Mouse (Mus musculus): ENCODE measurements around the gene Tnks1bp1. TPM values are rescaled to one million over a fixed set of nuclear protein-coding genes. Genes with fewer than 3 reads are reported as not detected.

Tnks1bp1 gene
- polyA plus RNA-seq, 1 experiment from 2014 or later: 25.3 TPM

DNA sequence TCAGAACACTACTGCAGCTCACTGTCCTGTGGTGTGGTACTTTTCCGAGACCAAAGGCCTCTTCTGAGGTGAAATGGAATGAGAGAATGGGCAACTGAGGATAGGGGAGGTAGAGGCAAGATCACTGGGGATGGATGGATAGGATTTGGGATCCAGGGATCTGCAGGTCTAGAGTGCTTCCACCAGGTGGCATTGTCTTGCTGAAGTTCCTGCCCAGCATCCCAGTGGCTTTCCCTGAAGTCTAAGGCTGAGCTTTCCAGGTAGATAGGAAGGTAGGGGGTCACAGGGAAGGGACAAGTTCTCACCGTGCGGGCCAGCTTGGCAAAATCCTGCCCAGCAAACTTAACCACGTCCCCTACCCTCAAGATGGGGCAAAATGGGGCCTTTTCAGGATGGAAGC lies 25.8 kb upstream of the Tnks1bp1 start:
- Histone ChIP-seq H3K27ac (no peak overlapping the region), H3K4me3 (no peak overlapping the region), H3K27me3 (replicated peaks) (no peaks in the 10 kb centered on the region), H3K9ac (no peak overlapping the region), H3K9me3 (no peaks in the 10 kb centered on the region), H3K4me2 (no peak overlapping the region), H3K4me1 (no peaks in the 10 kb centered on the region), H3K36me3 (replicated peaks) (no peaks in the 10 kb centered on the region)
- 25% methylated on average over 4 of the region's 4 CpGs for WGBS
- ATAC-seq (replicated peaks): no peak

DNA sequence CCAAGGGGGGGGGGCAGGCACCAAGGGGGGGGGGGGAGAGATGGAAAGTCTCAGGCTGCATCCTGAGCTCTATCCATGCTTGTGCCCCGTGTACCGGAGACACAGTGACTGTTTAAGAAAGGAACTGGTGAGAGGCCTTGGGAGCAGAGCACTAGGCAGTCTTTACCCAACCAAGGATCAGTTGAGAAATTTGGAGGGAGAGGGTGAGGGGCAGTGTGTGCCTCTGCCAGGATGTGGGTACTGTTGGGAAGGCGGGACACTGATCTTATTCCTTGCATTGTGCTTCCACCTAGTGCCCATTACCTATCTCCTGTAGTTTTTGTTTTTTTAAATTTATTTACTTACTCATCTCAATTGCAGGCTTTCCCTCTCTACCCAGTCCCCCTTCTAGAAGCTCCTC lies 21.6 kb upstream of the Tnks1bp1 start:
- no peaks in the 10 kb centered on the region for H3K27me3 ChIP-seq (replicated peaks)
- no peak overlapping the region for H3K4me2 ChIP-seq
- H3K9ac ChIP-seq: no peak overlapping the region
- no peaks in the 10 kb centered on the region for H3K9me3 ChIP-seq
- no peak overlapping the region for H3K27ac ChIP-seq
- no peaks in the 10 kb centered on the region for H3K36me3 ChIP-seq (replicated peaks)
- no peak for ATAC-seq (replicated peaks)
- H3K4me3 ChIP-seq: no peak overlapping the region
- no peaks in the 10 kb centered on the region for H3K4me1 ChIP-seq
- WGBS: 85% methylated on average over 3 of the region's 3 CpGs

DNA sequence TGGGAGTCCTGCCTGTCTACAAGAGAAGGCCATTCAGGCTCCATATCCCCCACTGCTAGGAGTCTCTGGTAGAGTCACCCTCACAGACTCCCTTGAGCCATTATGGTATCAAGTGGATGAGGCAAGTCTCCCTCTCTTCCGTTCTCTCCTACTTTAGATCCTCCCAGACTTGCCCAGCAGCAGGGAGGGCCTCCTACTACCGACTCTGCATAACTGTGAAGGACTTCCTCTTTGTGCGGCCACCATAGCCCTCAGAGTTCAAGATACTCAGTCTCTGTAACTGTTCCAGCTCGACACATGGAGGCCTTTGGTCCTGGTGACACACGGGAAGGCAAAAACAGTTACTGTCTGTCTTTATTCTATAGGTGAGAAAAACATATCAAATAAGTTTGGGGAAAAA lies 20.5 kb upstream of the Tnks1bp1 start:
- no peak for ATAC-seq (replicated peaks)

DNA sequence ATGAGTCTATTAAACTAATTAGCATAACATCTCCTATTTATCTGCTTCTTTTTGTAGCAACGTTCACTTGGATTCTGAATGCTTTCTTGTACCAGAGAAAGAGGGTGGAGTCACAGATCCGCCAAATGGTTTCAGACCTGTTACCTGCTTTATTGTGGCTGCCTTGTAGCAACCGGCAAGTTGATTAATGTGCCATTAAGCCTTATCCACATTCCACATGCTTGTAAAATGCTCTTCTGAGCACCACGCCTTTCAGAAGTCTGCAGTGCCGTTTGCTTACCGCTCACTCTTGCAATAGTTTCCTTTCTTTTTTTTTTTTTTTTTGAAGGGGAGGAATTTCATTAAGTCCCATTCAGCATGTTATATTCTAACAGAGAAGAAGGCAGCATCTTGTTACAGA lies 17.9 kb upstream of the Tnks1bp1 start:
- Histone ChIP-seq H3K27me3 (replicated peaks) (no peaks in the 10 kb centered on the region), H3K9ac (no peak overlapping the region), H3K36me3 (replicated peaks) (no peaks in the 10 kb centered on the region), H3K9me3 (no peaks in the 10 kb centered on the region), H3K27ac (no peak overlapping the region), H3K4me2 (no peak overlapping the region), H3K4me3 (no peak overlapping the region), H3K4me1 (no peaks in the 10 kb centered on the region)
- ATAC-seq (replicated peaks): no peak
- 61% methylated on average over 6 of the region's 6 CpGs for WGBS

More for the DNA sequence above, 20.5 kb upstream of the Tnks1bp1 start:
- Histone ChIP-seq H3K9me3 (no peaks in the 10 kb centered on the region), H3K4me2 (no peak overlapping the region), H3K4me1 (no peaks in the 10 kb centered on the region), H3K36me3 (replicated peaks) (no peaks in the 10 kb centered on the region), H3K27me3 (replicated peaks) (no peaks in the 10 kb centered on the region), H3K9ac (no peak overlapping the region), H3K4me3 (no peak overlapping the region), H3K27ac (no peak overlapping the region)
- WGBS: 72% methylated on average over 5 of the region's 5 CpGs

DNA sequence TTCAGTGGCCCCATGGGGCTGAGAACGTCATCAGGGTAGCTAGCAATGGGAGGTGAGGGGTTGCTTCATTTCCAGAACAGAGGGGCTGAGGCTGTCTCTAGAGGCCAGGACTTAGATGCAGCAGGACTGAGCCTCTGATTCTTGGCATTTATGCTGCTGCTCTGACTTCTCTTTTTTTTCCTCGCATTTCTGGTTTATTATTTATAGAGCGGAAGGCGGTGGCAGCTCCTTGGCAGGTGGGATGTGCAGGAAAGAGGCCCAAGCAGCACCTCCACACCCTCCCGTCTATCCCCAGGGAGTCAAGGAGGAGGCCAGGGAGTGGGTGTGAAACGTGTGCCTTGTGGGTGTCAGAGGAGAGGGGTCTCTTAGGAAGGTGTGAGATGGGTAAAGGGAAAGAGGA lies 16.8 kb upstream of the Tnks1bp1 start:
- no peaks in the 10 kb centered on the region for H3K27me3 ChIP-seq (replicated peaks)
- H3K4me3 ChIP-seq: no peak overlapping the region
- no peak overlapping the region for H3K4me2 ChIP-seq
- 72% methylated on average over 6 of the region's 6 CpGs for WGBS
- H3K27ac ChIP-seq: no peak overlapping the region
- no peaks in the 10 kb centered on the region for H3K4me1 ChIP-seq
- H3K36me3 ChIP-seq (replicated peaks): no peaks in the 10 kb centered on the region
- no peak for ATAC-seq (replicated peaks)
- H3K9me3 ChIP-seq: no peaks in the 10 kb centered on the region
- H3K9ac ChIP-seq: no peak overlapping the region

DNA sequence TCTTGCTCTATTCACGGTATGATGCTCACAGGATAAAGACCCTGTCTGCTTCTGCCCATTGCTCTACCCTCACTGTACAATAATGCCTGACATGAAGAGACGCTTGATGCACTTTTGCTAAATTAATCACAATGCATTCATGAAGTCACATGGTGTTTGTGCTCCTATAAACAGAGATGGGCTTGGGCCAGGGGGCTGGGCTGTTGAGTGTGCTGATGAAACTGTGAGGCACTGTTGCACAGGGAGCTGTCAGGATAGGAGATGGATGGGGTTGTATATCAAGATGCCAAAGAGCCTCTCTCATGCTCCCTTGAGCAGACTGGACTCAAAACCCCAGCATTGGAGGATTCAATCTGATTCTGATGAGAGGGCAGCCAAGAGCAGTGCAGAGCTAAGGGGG lies 14.7 kb upstream of the Tnks1bp1 start:
- Histone ChIP-seq H3K27ac (no peak overlapping the region), H3K4me1 (peaks cover 9% of the 10 kb centered on the region), H3K4me3 (no peak overlapping the region), H3K4me2 (no peak overlapping the region), H3K9me3 (no peaks in the 10 kb centered on the region), H3K9ac (no peak overlapping the region), H3K27me3 (replicated peaks) (no peaks in the 10 kb centered on the region), H3K36me3 (replicated peaks) (no peaks in the 10 kb centered on the region)
- 84% methylated on average over 2 of the region's 2 CpGs for WGBS
- no peak for ATAC-seq (replicated peaks)

DNA sequence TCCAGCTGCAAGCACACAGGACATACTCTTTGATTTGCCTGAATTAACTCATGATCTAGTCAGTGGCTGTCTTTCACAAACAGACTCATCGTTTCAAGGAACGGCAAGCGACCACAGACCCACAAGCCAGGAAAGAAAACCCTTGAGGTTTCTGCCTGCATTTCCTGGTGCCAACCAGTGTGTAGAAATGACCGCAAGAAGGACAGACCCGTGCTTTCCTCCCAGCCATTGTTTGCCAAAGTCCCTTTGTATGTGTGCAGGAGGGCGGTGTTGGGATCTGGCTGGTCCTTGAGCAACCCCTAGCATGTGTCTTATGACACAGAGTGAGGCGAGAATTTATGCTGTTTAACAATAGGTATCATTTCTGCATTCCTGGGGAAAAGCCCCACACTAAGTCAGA lies 13.7 kb upstream of the Tnks1bp1 start:
- no peak for ATAC-seq (replicated peaks)
- H3K4me2 ChIP-seq: no peak overlapping the region
- H3K4me3 ChIP-seq: no peak overlapping the region
- no peaks in the 10 kb centered on the region for H3K36me3 ChIP-seq (replicated peaks)
- no peak overlapping the region for H3K9ac ChIP-seq
- WGBS: 85% methylated on average over 7 of the region's 7 CpGs
- no peaks in the 10 kb centered on the region for H3K9me3 ChIP-seq
- H3K27me3 ChIP-seq (replicated peaks): no peaks in the 10 kb centered on the region
- no peak overlapping the region for H3K27ac ChIP-seq
- peaks cover 17% of the 10 kb centered on the region for H3K4me1 ChIP-seq

DNA sequence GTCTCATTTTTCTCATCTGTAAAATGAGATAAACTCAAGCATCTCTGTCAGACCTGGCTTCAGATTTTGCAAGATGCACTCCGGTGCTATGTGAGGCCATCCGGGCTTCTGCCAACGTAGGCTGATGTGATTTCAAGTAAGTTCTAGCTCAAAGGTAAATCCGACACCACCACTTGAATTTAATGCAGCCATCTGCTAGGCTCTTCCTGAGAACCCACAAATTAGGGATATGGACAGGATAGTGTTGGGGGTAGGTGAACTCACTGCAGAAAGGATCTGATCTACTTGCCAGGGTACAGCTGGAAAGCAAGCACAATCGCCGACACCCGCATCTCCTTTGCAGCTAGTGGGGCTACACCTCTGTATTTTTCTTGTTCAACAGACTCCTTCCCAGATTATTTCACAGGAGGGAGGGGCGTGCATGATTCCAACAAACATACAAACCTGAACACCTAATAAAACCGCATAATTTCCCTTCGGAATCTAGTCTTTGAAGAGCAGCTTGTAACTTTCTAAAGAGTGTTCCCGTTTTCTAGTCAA lies 11.2 kb upstream of the Tnks1bp1 start:
- peak overlapping the region; percentile 54 for H3K4me3 ChIP-seq
- peak; percentile 63 for ATAC-seq (replicated peaks)
- H3K4me2 ChIP-seq: peak overlapping the region; percentile 73
- peaks cover 18% of the 10 kb centered on the region for H3K36me3 ChIP-seq (replicated peaks)
- H3K9ac ChIP-seq: peak overlapping the region; percentile 72
- no peaks in the 10 kb centered on the region for H3K9me3 ChIP-seq
- peaks cover 17% of the 10 kb centered on the region for H3K4me1 ChIP-seq
- WGBS: 10% methylated on average over 11 of the region's 11 CpGs
- H3K27ac ChIP-seq: peak overlapping the region; percentile 69
- no peaks in the 10 kb centered on the region for H3K27me3 ChIP-seq (replicated peaks)

DNA sequence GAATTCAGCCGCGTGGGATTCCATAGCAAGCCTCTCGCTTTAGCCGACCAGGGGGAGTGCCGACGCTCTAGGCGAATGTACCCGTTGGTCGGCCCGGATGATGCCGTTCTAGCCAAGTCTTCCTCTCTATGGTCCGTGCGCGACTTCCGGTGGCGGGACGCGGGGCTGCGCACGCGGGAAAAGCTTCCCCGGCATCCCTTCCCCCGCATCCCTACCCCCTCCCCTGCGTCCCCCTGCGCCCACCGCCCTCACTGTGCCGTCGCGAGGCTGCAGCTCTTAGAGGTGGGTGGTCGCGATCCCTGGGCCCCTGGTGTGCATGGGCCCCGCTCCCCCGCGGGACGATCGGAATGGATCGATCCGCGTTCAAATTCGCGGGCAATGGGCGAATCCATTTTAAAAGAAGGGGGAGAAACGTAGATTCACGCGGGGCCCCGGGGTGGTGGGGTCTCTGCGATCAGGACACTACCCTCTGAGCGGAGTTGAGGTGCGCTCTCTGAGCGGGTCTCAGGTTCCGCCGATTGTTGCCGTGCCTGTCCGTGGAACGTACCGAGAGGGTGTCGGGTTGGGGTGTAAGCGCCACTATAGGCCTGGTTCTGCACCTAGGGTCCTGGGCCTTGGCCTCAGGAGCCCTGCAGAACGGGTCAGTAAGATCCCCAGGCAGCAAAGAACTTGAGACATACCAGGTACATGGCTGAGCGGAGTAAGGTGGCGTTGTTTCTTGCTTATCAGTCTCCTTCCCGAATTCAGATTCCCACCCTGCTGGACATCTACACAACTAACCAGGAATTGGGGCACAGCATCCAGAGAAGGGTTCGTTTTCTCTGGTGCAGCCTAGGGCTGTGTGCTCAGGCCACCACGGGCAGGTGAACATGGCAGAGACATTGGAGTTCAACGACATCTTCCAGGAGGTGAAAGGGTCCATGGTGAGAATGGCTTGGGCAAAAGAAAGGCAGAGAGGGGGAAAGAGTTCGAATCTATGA lies 10.5 kb upstream of the Tnks1bp1 start, which contains the start of the genes Ssrp1 and P2rx3:
Ssrp1 (plus strand) TSS at position 188 of the 980 bp plus-strand sequence.
P2rx3 (minus strand) TSS at position 416 of the 980 bp plus-strand sequence.
- Histone ChIP-seq H3K9me3 (no peaks in the 10 kb centered on the region), H3K4me3 (peak within 1 kb of the TSS; percentile 54), H3K9ac (peak within 1 kb of the TSS; percentile 72), H3K4me1 (peaks cover 17% of the 10 kb centered on the region), H3K27me3 (replicated peaks) (no peaks in the 10 kb centered on the region), H3K27ac (peak within 1 kb of the TSS; percentile 69), H3K36me3 (replicated peaks) (peaks cover 25% of the 10 kb centered on the region), H3K4me2 (peak within 1 kb of the TSS; percentile 75)
- peak; percentile 98 for ATAC-seq (replicated peaks)
- WGBS: under 1% methylated on average over 66 of the region's 66 CpGs

DNA sequence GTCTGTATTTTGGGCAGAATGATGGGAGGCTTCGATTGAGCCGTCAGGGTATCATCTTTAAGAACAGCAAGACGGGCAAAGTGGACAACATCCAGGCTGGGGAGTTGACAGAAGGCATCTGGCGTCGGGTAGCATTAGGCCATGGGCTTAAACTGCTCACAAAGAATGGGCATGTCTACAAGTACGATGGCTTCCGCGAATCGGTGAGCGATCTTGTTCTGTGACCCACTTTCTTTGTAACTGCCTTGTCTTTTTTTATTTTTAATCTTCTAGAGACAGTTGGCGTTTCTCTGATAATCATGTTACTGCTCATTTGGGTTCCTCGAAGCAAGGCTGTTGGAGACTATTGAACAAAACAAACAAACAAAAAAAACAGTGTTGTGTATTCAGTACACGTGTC lies 9.5 kb upstream of the Tnks1bp1 start:
- Histone ChIP-seq H3K27me3 (replicated peaks) (no peaks in the 10 kb centered on the region), H3K9me3 (no peaks in the 10 kb centered on the region), H3K4me2 (peak overlapping the region; percentile 75), H3K9ac (peak overlapping the region; percentile 72; the same call in 1 of the 2 replicates), H3K4me3 (peak overlapping the region; percentile 54), H3K4me1 (peaks cover 17% of the 10 kb centered on the region), H3K36me3 (replicated peaks) (peaks cover 34% of the 10 kb centered on the region), H3K27ac (no peak overlapping the region)
- no peak for ATAC-seq (replicated peaks)
- 76% methylated on average over 13 of the region's 13 CpGs for WGBS

DNA sequence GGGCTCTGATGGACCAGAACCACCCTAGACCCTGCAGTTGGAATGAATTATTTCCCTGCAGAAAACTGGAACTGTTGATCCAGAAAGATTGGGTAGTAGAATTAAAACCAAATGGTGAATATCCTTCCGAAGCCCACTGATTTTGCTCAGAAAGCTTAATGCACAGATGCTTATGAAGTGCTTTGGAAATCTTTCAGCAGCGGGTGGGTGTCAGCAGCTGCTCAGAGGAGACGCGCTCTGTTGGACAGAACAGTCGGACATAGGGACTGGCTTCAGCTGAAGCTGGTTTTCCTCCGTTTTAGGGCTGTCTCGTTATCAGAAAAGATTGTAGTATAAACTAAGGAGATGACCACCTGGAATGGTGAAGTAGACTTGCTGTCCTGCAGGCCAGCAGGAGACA lies 4.2 kb upstream of the Tnks1bp1 start:
- H3K4me1 ChIP-seq: peaks cover 16% of the 10 kb centered on the region
- no peaks in the 10 kb centered on the region for H3K27me3 ChIP-seq (replicated peaks)
- 94% methylated on average over 7 of the region's 7 CpGs for WGBS
- H3K9me3 ChIP-seq: no peaks in the 10 kb centered on the region
- no peak overlapping the region for H3K27ac ChIP-seq
- peaks cover 64% of the 10 kb centered on the region for H3K36me3 ChIP-seq (replicated peaks)
- no peak overlapping the region for H3K9ac ChIP-seq
- H3K4me3 ChIP-seq: no peak overlapping the region
- ATAC-seq (replicated peaks): no peak
- no peak overlapping the region for H3K4me2 ChIP-seq

DNA sequence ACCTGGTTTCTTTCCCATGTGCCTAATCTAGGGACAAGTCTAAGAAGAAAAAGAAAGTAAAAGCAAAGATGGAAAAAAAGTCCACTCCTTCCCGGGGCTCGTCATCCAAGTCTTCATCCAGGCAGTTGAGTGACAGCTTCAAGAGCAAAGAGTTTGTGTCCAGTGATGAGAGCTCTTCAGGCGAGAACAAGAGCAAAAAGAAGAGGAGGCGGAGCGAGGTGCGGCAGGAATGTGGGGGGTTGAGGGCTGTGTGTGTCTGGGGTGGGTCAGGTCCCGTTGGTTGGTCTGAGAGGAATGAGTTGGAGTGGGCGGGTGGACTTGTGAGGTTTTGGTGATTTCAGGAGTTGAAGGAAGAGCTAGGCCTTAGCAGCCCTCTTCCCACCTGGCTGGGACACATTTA lies 1.6 kb upstream of the Tnks1bp1 start:
- Histone ChIP-seq H3K4me2 (no peak overlapping the region), H3K4me3 (no peak overlapping the region), H3K27ac (no peak overlapping the region), H3K27me3 (replicated peaks) (no peaks in the 10 kb centered on the region), H3K9me3 (no peaks in the 10 kb centered on the region), H3K4me1 (peaks cover 37% of the 10 kb centered on the region), H3K36me3 (replicated peaks) (peaks cover 50% of the 10 kb centered on the region), H3K9ac (no peak overlapping the region)
- WGBS: 77% methylated on average over 8 of the region's 8 CpGs
- no peak for ATAC-seq (replicated peaks)

Measured in midbrain, embryonic 15.5 days (tissue).